Mouse (Mus musculus): Measurements from ENCODE around the gene Shkbp1.

Gene Shkbp1

DNA sequence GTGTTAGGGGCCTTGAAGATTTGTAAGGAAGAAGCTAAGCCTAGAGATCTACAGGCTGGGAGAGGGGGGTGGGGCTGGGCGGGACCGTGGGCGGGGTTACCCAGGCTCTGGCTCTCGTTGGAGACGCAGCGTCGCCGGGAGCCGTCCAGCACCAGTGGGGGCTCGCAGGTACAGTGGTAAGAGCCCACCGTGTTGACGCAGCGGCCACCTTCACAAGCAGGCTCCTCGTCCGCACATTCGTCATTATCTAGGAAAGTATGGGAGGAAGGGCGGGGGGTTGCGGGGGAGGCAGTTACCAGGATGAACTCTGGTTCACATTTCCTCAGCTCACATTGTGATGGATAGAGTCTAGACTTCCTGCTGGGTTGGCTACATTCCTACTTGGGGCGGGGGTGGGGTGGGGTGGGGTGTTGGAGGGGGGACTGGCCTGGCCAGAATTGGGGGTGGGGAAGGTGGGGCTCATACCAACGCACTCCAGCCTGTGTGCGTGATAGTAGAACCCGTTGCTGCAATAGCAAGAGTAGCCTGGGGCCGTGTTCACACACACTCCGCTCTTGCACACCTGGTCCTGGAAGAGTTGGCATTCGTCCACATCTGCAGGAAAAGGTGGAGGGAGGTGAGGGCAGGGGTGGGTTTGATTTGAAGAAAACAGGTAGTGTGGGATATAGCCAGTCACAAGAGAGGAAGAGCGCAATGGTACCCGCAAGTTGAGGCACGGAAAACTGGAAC is 46.8 kb downstream of the Shkbp1 start:
- no peak for DNase-seq

DNA sequence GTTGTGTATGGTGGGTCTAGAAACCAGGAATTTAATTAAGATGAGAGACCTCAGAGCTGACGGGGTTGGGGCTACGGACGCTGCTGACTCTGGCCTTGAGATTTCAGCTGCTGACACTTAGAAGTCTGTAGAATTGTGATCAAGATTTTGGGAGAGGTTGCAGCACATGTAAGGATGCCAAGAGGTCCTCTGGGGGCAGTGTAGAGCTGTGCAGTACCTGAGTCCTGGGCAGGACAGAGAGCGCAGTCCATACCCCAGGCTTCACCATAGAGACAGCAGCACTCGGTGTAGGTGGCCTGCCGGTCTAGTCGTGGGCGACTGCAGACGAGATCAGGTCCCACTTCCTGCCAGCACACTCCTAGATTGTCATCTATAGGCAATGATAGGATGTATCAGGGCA is 48.3 kb downstream of the Shkbp1 start:
- no peak for DNase-seq

DNA sequence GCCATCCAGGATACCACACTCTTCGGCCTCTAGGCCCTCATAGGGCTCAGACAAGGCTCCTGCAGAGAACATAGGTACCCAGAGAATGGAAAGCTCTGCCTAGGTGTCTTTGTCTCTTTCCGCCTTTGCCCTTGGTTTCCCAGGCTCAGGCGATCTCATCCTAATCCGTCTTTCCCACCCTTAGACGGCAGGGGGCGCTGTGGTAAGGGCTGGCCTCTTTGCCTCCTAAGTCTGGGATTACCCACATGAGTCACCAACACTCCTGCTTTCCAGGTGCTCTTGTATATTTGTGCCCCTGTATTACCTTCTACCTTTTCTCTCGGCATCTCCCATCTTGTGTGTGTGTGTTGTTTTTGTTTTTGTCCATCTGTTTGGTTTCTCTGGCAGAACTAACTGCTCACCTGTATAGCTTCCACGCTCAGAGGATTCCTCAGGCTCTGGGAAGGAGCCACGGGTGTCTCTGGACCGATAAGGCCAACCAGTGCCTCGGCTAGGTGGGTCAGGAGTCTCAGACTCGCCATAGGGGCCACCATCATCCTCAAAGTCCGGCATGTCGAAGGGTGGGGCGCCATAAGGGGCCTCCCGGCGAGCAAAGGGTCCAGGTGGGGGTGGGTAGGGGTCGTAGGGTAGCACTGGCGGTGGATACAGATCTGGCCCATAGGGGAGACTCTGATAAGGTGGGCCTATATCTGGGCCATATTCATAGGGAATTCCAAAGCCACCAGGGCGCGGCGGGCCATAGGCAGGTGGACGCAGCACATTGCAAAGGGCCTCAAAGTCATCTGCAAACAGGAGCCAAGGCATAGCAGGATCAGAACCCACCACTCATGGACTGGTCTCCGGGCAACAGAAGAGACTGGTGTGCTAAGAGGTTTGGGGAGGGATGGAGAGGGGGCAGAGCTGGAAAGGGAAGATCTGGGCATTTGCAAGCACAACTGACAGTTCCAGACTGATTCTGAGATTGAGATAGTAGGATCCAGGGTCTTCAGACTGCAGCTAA is 49.4 kb downstream of the Shkbp1 start:
- DNase-seq, result peak; percentile 60 to 84

DNA sequence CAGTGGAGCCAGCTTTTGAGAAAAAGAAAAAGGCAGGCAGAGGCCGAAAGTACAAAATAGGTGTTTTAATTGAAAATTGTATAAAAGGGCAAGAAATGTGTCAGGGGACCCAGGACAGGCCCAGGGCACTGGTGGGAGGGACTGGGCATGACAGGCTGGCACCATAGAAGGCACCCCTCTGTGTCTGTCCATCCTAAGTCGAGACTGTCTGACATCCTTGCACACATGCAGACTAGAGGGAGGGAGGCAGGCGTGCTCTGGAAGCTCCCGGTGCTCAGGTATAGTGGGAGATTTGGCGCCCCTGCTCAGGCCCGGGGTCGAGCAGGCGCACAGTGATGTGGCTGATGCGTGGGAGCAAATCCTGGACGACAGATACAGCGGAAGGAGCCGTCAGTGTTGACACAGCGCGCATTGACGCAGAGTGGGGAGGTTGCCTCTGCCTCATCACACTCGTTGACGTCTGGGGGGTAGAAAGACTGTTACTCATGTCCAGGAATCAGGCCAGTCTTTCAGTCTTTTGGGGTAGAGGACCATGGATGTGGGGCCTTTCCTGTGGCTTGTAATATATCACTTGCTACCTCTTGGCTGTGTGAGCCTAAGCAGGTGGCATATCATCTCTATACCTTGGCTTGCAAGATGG is 50.6 kb downstream of the Shkbp1 start:
- DNase-seq, result no peak

DNA sequence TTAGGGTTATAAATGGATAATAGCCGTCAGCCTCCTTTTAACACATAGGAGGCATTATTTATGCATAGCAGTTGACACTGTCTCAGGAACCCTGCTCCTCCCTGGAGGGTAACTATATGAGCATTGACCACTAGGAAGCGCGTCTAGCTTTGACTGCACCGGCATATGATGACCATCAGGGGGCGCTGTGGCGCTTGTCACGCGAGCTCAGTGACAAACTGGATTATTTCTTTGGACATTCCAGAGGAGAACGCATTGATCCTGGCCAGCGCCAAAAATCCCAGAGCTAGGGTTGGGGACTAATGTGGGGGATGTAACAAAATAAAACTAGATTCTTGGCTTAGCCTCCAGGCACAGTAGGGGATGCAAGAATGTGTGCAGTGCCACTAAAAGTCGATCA is 53.6 kb downstream of the Shkbp1 start:
- peak; percentile 87 to 91 for DNase-seq

DNA sequence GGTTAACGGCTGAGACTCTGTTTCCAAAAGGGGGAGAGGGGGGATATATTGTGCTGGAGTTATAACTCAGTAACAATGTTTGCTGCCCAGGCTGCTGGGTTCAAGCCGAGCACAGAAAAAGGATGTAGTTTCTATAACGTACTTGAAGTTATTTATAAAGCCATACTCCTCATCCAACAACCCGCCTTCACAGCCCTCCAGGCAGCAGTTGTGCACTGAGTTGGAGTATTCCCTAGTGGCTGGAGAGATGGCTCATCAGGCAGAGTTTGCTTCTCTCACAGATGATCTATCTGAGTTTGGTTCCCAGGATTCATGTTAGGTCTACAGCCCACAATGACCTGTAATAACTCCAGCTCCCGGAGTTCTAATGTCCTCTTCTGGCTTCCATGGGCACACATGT is 55.0 kb downstream of the Shkbp1 start:
- no peak for DNase-seq

DNA sequence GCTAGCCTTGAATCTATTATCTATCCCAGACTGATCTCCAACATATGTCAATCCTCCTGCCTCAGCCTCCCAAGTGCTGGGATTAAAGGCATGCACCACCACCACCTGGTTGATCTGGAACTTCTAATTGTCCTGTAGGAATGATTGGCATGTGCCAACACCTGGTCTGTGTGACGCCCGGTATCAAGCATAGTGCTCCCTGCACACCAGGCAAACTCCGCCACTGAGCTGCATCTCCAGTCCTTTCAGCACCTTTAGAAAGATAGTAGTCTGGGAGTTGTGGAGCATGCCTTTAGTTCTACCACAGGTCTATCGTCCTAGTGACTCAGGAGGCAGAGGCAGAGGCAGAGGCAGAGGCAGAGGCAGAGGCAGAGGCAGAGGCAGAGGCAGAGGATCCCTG is 55.5 kb downstream of the Shkbp1 start:
- no peak for DNase-seq

DNA sequence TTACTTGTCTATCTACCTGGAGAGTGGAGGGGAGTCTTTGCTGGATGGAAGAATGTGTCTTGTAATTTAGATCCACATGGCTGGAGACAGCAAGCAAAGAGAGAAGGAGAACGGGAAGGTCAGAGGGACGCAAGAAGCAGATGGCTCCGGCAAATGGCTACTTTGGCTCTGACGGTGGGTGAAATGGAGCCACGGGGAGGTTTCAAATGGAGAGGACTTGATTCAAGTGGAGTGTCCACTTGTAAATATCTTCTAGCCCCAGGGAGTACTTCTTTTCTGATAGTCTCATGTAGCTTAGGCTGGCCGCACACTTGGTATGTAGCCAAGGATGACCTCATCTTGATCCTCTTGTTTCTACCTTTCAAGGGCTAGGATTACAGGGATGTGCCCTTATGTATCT is 57.0 kb downstream of the Shkbp1 start:
- DNase-seq, result peak; percentile 69 to 73

DNA sequence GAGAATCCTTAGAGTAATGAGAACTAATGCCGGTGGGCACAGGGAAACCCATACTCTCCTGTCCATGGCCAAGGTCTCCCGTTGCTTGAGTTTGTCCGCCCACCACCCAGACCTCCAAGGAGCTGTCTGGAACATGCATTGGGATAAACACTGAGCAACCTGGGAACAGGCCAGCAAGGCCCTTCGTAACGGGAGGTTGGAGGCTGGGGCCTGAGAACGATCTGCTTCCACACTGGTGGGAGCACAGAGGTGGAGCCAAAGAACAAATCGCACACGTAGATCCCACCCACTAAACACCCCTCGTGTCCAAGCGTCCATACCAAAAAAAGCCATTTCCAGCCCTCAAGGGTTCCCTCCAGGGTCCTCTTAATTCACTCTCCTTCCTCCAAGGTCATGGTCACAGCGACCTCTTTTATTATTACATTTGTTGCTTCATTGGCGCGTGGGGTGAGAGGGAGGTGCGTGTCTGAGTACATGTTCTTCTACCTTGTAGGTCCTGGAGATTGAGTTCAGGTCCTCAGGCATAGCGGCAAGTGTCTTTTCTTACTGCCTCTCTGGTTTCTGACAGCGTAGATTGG is 57.7 kb downstream of the Shkbp1 start:
- DNase-seq, result peak in 1 of 2 experiments; percentile 48

DNA sequence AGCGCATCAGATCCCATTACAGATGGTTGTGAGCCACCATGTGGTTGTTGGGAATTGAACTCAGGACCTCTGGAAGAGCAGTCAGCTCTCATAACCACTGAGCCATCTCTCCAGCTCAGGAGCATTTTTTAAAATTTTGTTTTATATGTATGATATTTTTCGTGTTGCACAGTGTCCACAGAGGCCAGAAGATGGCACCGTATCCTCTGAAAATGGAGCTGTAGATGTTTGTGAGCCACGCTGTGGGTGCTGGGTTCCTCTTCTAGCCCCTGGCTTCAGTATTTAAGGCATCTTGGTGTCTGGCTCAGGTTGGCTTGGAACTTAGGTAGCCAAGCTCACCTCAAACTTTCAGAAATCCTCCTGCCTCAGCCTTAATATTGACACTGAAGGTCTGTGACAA is 59.3 kb downstream of the Shkbp1 start:
- DNase-seq, result no peak

DNA sequence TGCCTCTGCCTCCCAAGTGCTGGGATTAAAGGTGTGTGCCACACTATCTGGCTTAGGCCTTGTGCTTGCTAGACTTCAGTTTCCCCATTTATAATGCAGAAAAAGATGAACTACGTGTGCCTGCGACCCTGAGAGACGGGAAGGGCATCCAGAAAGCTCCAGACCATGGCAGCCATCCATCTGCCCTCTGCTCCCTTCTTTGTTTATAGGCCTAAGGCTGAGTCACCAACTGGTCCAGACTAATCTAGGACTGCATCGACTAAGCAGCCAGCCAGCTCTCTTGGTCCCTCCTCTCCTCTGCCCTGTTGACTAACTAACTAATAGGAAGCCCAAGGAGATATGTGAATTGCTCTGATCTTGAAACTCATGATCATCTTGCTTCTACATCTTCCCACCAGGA is 59.9 kb downstream of the Shkbp1 start:
- no peak for DNase-seq

Measured in cerebellum, postnatal 14 days (tissue).